Mouse (Mus musculus) bone marrow, adult 2 months (tissue): ENCODE results near the gene Sf3b3.

Experiments
- CTCF ChIP-seq: fragments of 200-500 bp; IDR thresholded peaks from 2 replicates; pipeline ENCODE4 v1.5.1; 2011; ENCODE audit warnings: low read length, control low read depth; ENCODE audit not compliant: control insufficient read depth, insufficient read depth
- POLR2A ChIP-seq: fragments of 200-500 bp; IDR thresholded peaks from 2 replicates; pipeline ENCODE4 v1.6.1; 2011; ENCODE audit warnings: low read depth, mild to moderate bottlenecking, control low read depth, low read length, borderline replicate concordance; ENCODE audit not compliant: control insufficient read depth

- no peak for TF ChIP-seq CTCF
- TF ChIP-seq POLR2A = no peak
Measured at GRCm38 (mm10) chr8:110764671-110765070, 81.9 kb downstream of the Sf3b3 start.
